Mouse (Mus musculus) cerebellum, adult 2 months (tissue): ENCODE data around the gene Fadd.

Experiments
- CTCF ChIP-seq: fragments of 200-500 bp; IDR thresholded peaks from 2 replicates; pipeline ENCODE4 v1.5.1; 2011; ENCODE audit warnings: low read depth, mild to moderate bottlenecking, control low read depth, low read length, moderate library complexity, borderline replicate concordance; ENCODE audit not compliant: insufficient read depth
- POLR2A ChIP-seq: fragments of 200-500 bp; IDR thresholded peaks from 2 replicates; pipeline ENCODE4 v1.6.1; 2011; ENCODE audit warnings: low read length, control low read depth, borderline replicate concordance; ENCODE audit not compliant: insufficient read depth

- TF ChIP-seq CTCF: no peak
- no peak for TF ChIP-seq POLR2A
Measured at GRCm38 (mm10) chr7:144545231-144545630, 37.0 kb downstream of the Fadd start.
